Mouse (Mus musculus): Measurements from ENCODE around the gene Sec63. TPM values are rescaled to one million over a fixed set of nuclear protein-coding genes. Genes with fewer than 3 reads are reported as not detected.

Gene Sec63
- polyA plus RNA-seq, 1 experiment from 2014 or later = 22.7 TPM

DNA sequence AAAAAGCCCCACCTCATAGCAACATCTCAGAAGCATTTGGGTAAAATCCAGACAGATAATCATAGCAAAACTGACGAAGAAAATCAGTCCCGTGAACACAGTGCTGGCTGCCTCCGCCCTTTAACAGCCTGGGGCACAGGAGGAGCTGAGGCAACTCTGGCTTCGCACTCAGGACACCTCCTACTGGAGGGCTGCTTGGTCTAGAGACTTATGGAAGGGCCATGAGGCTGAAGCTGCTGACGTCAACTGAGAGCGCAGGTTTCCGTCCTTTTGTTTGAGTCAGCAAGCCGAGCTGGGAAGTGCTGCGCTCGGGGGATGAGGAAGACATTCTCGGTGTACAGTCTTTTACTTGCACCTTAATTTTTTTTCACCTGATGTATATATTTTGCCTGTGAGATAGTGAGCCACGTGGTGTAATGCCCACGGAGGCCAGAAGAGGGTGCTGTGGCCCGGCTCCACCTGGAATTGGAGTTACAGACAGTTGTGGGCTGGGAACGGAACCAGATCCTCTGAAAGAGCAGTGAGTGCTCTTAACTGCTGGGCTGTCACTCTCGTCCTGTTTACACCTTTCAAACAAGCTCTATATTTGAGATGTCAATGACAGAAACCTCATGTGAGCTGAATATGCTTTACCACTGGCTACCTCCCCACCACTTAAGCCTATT lies 80.4 kb downstream of the Sec63 start:
- no peaks in the 10 kb centered on the region for H3K27me3 ChIP-seq (ENCODE audit: insufficient read depth, low read length)
- no peaks in the 10 kb centered on the region for H3K4me1 ChIP-seq (ENCODE audit: insufficient read depth)
- peak; percentile 60 for TF ChIP-seq CTCF (IDR thresholded peaks at IDR 0.05; ENCODE audit: low read depth)
- no peak overlapping the region for H3K4me3 ChIP-seq (ENCODE audit: low read depth, low read length)
- H3K4me2 ChIP-seq = no peak overlapping the region
- ATAC-seq (ENCODE audit: insufficient read depth) = no peak
- H3K36me3 ChIP-seq (ENCODE audit: insufficient read depth) = peaks cover 5% of the 10 kb centered on the region
- DNase-seq = no peak
- H3K9me3 ChIP-seq (ENCODE audit: low read depth, low read length) = no peaks in the 10 kb centered on the region
- 58% methylated on average over 16 of the region's 16 CpGs for WGBS
- no peak overlapping the region for H3K27ac ChIP-seq (ENCODE audit: low read depth)
- no peak overlapping the region for H3K9ac ChIP-seq

DNA sequence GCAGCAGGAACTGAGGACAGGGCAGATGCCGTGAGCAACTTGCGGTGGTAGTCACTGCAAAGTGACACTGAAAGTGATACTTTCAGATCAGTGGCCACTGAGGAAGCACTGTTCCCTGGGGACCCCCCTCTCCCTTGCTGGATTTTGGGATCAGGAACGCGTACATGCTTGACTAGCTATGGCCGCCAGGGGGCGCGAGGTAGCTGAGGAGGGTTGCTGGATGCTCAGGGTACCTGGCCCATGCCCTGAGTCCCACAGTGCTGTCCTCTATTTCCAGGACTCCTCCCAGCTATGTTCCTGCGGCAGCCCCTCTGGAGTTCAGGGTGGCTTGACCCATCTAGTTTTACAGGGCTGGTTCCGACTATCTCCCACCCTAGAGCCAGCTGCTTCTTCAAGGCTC lies 81.1 kb downstream of the Sec63 start:
- Histone ChIP-seq H3K4me2 (no peak overlapping the region), H3K9me3 (ENCODE audit: low read depth, low read length) (no peaks in the 10 kb centered on the region), H3K4me3 (ENCODE audit: low read depth, low read length) (no peak overlapping the region), H3K4me1 (ENCODE audit: insufficient read depth) (no peaks in the 10 kb centered on the region), H3K27ac (ENCODE audit: low read depth) (no peak overlapping the region), H3K27me3 (ENCODE audit: insufficient read depth, low read length) (no peaks in the 10 kb centered on the region), H3K36me3 (ENCODE audit: insufficient read depth) (peaks cover 2% of the 10 kb centered on the region), H3K9ac (no peak overlapping the region)
- peak; percentile 94 for TF ChIP-seq CTCF (IDR thresholded peaks at IDR 0.05; ENCODE audit: low read depth)
- ATAC-seq (ENCODE audit: insufficient read depth) = peak; percentile 56
- 11% methylated on average over 9 of the region's 9 CpGs for WGBS
- DNase-seq = peak; percentile 85

DNA sequence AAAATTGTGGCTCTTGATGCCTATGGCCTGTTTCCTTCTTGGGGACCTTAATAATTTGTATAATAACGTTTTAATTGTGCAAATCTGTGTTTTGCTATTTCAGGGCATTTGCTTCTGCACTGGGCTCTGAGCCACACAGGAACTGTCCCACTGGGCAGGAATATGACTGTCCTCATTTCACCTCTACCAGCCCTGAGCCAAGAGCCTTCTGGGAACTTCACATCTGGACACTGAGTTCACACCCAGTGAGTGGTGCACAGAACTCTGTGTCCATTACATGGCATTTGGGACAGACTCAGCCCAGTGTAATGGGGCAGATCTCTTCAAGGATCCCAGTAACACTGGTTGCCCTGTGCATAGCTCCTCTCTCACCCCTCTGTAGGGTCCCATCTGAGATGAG lies 82.1 kb downstream of the Sec63 start:
- Histone ChIP-seq H3K27me3 (ENCODE audit: insufficient read depth, low read length) (no peaks in the 10 kb centered on the region), H3K9me3 (ENCODE audit: low read depth, low read length) (no peaks in the 10 kb centered on the region), H3K4me3 (ENCODE audit: low read depth, low read length) (no peak overlapping the region), H3K36me3 (ENCODE audit: insufficient read depth) (no peaks in the 10 kb centered on the region; the same call in 1 of the 2 replicates), H3K4me1 (ENCODE audit: insufficient read depth) (no peaks in the 10 kb centered on the region), H3K4me2 (no peak overlapping the region), H3K9ac (no peak overlapping the region), H3K27ac (ENCODE audit: low read depth) (no peak overlapping the region)
- DNase-seq (no peak), ATAC-seq (ENCODE audit: insufficient read depth) (no peak)
- WGBS = 71% methylated on average over 1 of the region's 1 CpGs
- TF ChIP-seq CTCF (IDR thresholded peaks at IDR 0.05; ENCODE audit: low read depth) = no peak

DNA sequence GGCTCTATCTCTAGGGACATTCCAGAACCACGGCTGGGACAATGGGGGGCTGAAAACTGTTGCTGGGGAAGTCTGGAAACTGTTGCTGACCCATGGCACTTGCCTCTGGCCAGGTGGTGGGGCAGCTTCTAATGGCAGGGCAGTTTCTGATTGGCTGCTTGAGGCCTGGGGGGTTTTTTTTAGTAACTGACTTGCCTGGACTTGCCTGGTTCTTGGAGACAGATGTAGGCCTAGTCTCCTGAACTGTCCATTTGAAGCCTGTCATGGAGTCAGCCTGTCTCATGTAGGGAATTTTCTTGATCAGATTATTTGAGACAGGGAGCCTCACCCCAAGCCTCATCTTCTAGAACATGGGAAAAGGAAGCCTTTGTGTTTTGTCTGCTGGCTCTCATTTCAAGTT lies 84.2 kb downstream of the Sec63 start:
- Histone ChIP-seq H3K4me3 (ENCODE audit: low read depth, low read length) (no peak overlapping the region), H3K9ac (no peak overlapping the region), H3K4me2 (no peak overlapping the region), H3K36me3 (ENCODE audit: insufficient read depth) (no peaks in the 10 kb centered on the region), H3K27me3 (ENCODE audit: insufficient read depth, low read length) (no peaks in the 10 kb centered on the region), H3K4me1 (ENCODE audit: insufficient read depth) (no peaks in the 10 kb centered on the region), H3K9me3 (ENCODE audit: low read depth, low read length) (no peaks in the 10 kb centered on the region), H3K27ac (ENCODE audit: low read depth) (no peak overlapping the region)
- DNase-seq (no peak), ATAC-seq (ENCODE audit: insufficient read depth) (no peak)
- no peak for TF ChIP-seq CTCF (IDR thresholded peaks at IDR 0.05; ENCODE audit: low read depth)
- WGBS = 22% methylated on average over 1 of the region's 1 CpGs

DNA sequence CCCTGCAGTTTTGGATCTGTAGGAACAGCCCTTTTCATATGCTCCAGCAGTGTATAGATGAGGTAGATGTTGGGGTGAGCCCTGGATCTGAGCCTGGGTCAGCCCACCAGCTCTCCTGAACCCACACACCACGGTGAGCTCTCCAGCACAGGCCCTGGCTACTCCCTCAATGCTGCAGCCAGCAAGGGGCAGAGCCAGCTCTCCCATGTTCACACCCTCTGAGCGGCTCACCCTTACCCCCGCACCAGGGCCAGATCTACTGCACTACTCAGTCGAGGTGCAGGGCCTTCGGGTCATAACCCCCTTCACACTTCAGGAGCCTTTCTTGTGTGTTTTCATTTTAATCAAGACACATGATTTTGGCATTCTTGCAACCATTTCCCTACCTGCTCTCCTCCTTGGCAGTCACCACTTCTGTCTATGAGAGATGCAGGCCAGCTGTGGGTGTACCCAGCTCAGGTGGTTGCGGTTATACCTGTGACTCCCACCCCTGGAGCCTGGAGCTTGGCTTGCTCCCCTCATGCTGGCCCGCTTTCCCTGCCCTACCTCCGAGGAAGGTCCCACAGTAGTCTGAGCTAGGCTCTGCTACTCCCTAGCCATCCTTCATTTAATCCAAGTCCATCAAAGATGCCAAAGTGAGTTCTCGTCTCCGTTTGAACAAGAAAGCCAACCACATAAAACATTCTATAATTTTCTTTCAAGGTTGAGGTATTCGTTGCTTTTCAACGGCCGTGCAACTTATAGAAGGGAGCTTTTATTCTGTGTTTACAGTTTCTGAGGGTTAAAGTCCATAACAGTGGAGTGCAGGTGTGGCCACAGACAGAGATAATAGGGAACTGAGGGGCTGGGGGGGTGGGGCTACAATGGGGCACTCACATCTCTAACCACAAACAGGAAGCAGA lies 87.1 kb downstream of the Sec63 start:
- TF ChIP-seq CTCF (IDR thresholded peaks at IDR 0.05; ENCODE audit: low read depth) = no peak
- H3K4me2 ChIP-seq = no peak overlapping the region
- no peak overlapping the region for H3K4me3 ChIP-seq (ENCODE audit: low read depth, low read length)
- no peaks in the 10 kb centered on the region for H3K4me1 ChIP-seq (ENCODE audit: insufficient read depth)
- H3K36me3 ChIP-seq (ENCODE audit: insufficient read depth) = no peaks in the 10 kb centered on the region
- 82% methylated on average over 13 of the region's 13 CpGs for WGBS
- DNase-seq = no peak
- no peak for ATAC-seq (ENCODE audit: insufficient read depth)
- H3K9ac ChIP-seq = no peak overlapping the region
- H3K9me3 ChIP-seq (ENCODE audit: low read depth, low read length) = no peaks in the 10 kb centered on the region
- H3K27ac ChIP-seq (ENCODE audit: low read depth) = no peak overlapping the region
- no peaks in the 10 kb centered on the region for H3K27me3 ChIP-seq (ENCODE audit: insufficient read depth, low read length)

DNA sequence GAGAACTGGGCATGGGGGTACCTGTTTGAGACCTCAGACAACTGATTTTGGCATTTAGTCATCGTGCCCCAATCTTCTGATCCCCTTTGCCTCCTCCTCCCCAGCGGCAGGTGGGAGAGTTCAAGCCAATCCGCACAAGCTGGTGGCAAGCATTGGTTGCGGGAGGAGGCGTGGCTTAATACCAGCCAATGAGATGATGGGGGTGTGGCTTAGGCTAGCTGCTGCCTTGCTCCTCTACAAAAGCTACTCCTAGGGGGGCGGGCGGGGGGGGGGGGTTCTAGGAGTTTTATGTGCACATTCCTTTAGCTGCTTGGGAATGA lies 87.7 kb downstream of the Sec63 start:
- Histone ChIP-seq H3K9ac (no peak overlapping the region), H3K27me3 (ENCODE audit: insufficient read depth, low read length) (no peaks in the 10 kb centered on the region), H3K27ac (ENCODE audit: low read depth) (no peak overlapping the region), H3K4me1 (ENCODE audit: insufficient read depth) (no peaks in the 10 kb centered on the region), H3K4me3 (ENCODE audit: low read depth, low read length) (no peak overlapping the region), H3K9me3 (ENCODE audit: low read depth, low read length) (no peaks in the 10 kb centered on the region), H3K36me3 (ENCODE audit: insufficient read depth) (no peaks in the 10 kb centered on the region), H3K4me2 (no peak overlapping the region)
- DNase-seq (no peak), ATAC-seq (ENCODE audit: insufficient read depth) (no peak)
- WGBS = 87% methylated on average over 7 of the region's 7 CpGs
- TF ChIP-seq CTCF (IDR thresholded peaks at IDR 0.05; ENCODE audit: low read depth) = no peak

DNA sequence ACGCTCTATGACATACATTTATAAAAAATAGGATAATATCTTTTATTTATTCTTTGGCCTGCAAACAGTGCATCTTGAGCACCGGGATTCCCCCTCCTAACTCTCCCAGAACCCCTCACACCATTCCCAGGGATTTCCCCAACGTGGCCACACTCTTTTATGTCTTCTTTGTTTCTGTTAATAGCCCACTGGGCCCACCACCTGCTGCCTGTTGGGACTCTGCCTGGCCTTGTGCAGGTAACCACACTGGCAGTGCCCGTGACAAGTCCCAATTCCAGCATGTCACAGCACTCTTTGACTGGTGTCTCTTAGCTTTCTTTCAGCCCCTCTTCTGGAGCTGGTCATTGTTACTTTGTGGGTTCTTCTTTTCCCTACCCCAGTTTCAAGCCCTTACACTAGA lies 93.5 kb downstream of the Sec63 start:
- no peaks in the 10 kb centered on the region for H3K9me3 ChIP-seq (ENCODE audit: low read depth, low read length)
- H3K4me3 ChIP-seq (ENCODE audit: low read depth, low read length) = no peak overlapping the region
- WGBS = 59% methylated on average over 4 of the region's 4 CpGs
- H3K36me3 ChIP-seq (ENCODE audit: insufficient read depth) = no peaks in the 10 kb centered on the region
- no peak overlapping the region for H3K9ac ChIP-seq
- DNase-seq = no peak
- TF ChIP-seq CTCF (IDR thresholded peaks at IDR 0.05; ENCODE audit: low read depth) = no peak
- 0 out of 2 replicates have a peak, but pooled peaks have one; percentile 8 for ATAC-seq (ENCODE audit: insufficient read depth)
- no peaks in the 10 kb centered on the region for H3K4me1 ChIP-seq (ENCODE audit: insufficient read depth)
- no peaks in the 10 kb centered on the region for H3K27me3 ChIP-seq (ENCODE audit: insufficient read depth, low read length)
- H3K4me2 ChIP-seq = no peak overlapping the region
- 0 out of 2 replicates have a peak overlapping the region, but pooled peaks have one; percentile 33 for H3K27ac ChIP-seq (ENCODE audit: low read depth)

Measured in lung, embryonic 14.5 days (tissue).